Mouse (Mus musculus): ENCODE results near the gene Wasl. TPM values are rescaled to one million over a fixed set of nuclear protein-coding genes. Genes with fewer than 3 reads are reported as not detected.

The Wasl gene
- polyA plus RNA-seq, 1 experiment = 30.6 TPM

DNA sequence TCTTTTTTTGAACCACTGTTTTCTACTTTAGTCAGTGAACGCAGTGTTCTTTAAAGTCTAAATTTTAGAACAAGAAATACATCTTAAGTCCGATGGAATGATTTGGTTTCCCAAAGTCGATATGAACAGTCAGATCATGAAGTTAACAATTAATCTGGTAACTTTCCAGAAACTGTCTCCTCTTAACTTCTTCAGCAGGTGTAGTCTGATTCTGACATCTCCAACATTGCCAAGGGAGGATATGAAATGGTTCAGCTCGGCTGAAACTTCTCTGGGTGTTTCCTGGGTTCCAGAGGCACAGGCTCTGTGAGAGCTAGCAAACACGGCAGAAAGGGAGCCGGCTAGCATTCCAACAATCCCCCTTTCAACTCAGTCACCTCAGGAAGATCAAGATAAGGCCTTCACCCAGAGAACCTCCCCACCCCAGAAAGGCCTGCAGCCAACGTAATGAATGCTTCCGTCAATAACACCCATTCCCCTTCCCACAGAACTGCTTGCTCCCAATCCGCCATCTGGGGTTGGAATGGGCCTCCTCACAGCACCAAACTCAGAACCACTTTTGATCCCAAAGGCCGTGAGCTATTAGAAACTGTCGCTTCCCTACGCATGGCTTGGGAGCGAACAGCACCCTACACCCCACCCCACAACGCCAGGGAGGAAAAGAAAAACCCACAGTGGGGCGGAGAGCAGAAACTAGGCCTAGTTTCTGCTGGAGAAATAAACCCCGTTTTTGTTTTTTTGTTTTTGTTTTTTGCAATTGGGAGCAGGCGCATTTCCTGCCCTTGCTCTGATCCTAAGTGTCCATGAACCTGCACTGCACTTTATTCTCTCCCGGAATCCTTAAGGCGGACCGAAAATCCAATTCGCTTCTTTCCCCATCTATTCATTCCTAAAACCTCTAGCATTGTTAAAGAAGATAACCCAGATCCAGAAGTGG, 1.3 kb downstream of the Wasl start:
- peak; percentile 41 for DNase-seq (ENCODE audit: low read depth)
- TF ChIP-seq CTCF (IDR thresholded peaks at IDR 0.05; ENCODE audit: borderline replicate concordance, extremely low read depth, insufficient read depth, insufficient read length) (no peak), POLR2A (IDR thresholded peaks at IDR 0.05; ENCODE audit: borderline replicate concordance, extremely low read depth, insufficient read depth, insufficient read length, poor library complexity, severe bottlenecking) (no peak)

- no peak for TF ChIP-seq POLR2A (IDR thresholded peaks at IDR 0.05; ENCODE audit: borderline replicate concordance, extremely low read depth, insufficient read depth, insufficient read length, poor library complexity, severe bottlenecking)
- TF ChIP-seq CTCF (IDR thresholded peaks at IDR 0.05; ENCODE audit: borderline replicate concordance, extremely low read depth, insufficient read depth, insufficient read length) = no peak
- no peak for DNase-seq (ENCODE audit: low read depth)
These were observed 2.3 kb downstream of the Wasl start for GRCm38 (mm10) chr6:24662483-24662882.

DNA sequence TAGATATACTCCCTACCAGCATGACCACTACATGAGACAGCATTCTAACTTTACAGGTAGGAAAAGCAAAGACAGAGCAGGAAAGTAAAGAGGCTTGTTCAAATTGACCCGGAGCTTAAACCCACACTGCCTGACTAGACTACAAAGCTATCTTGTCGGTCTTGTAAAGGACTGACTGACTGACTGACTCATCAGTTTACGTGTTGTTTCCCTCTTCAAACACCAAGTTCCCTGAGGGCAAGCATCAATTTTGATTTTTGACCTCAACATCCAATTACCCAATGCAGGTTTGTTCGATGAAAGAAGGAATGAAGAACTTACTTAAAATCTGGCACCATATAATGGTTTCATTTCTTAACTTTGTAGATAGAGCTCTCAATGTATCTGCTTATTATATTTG, 2.9 kb downstream of the Wasl start:
- TF ChIP-seq CTCF (IDR thresholded peaks at IDR 0.05; ENCODE audit: borderline replicate concordance, extremely low read depth, insufficient read depth, insufficient read length) (no peak), POLR2A (IDR thresholded peaks at IDR 0.05; ENCODE audit: borderline replicate concordance, extremely low read depth, insufficient read depth, insufficient read length, poor library complexity, severe bottlenecking) (no peak)
- no peak for DNase-seq (ENCODE audit: low read depth)

DNA sequence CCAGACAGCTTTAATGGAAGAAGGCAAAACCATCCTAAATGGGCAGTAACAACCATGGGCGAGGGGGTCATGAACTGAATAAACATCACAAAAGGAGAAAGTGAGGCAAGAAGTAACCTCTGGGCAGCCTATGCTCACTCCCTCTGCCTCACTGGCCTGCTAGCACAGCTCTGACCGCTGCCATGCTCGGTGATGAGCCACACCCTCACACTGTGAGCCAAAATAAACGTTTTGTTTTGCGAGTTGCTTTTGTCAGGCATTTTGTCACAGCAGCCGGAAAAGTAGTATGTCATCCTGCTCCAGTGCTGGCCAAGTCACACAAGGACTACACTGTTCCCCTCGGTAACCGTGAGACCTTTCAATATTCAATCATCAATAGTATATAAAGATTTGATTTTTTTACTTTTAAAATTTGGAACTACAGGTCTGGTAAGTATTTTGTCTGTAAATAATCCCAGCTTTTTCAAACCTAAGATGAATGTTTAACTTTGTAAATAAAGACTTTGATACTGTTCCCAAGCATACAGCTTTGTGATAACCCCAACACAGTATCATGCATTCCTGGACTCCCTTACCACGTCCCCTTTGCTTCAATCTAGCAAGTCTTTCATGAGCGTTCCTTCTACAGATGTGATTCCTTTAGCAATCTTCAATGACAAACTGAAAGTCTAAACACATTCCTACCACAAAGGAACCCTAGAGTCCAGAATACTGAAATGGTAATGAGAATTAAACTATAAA, 7.0 kb downstream of the Wasl start:
- no peak for DNase-seq (ENCODE audit: low read depth)
- TF ChIP-seq POLR2A (IDR thresholded peaks at IDR 0.05; ENCODE audit: borderline replicate concordance, extremely low read depth, insufficient read depth, insufficient read length, poor library complexity, severe bottlenecking) (no peak), CTCF (IDR thresholded peaks at IDR 0.05; ENCODE audit: borderline replicate concordance, extremely low read depth, insufficient read depth, insufficient read length) (no peak)

DNA sequence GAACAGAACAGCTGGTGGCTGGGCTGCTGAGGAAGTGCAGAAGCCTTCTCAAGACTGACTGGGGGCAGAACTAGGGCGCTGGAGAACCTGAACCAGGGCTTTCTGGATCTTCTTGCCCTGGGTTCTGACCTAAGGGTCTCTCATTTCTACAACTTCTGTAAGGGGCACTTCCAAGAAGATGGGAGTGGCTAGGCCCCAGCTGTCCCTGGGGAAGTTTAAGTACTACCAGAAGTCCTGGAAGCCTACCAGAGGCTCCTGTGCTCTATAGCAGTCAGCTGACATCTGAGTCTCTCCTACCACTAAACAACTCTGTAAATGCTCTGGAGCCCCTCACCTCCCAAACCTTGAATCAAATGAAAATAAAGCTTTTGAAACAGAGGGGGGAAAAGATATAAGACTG, 8.7 kb downstream of the Wasl start:
- no peak for TF ChIP-seq POLR2A (IDR thresholded peaks at IDR 0.05; ENCODE audit: borderline replicate concordance, extremely low read depth, insufficient read depth, insufficient read length, poor library complexity, severe bottlenecking)
- no peak for TF ChIP-seq CTCF (IDR thresholded peaks at IDR 0.05; ENCODE audit: borderline replicate concordance, extremely low read depth, insufficient read depth, insufficient read length)
- no peak for DNase-seq (ENCODE audit: low read depth)

- TF ChIP-seq CTCF (IDR thresholded peaks at IDR 0.05; ENCODE audit: borderline replicate concordance, extremely low read depth, insufficient read depth, insufficient read length) (no peak), POLR2A (IDR thresholded peaks at IDR 0.05; ENCODE audit: borderline replicate concordance, extremely low read depth, insufficient read depth, insufficient read length, poor library complexity, severe bottlenecking) (no peak)
- DNase-seq (ENCODE audit: low read depth) = no peak
These were observed 13.3 kb downstream of the Wasl start for GRCm38 (mm10) chr6:24651538-24651937.

- no peak for DNase-seq (ENCODE audit: low read depth)
- TF ChIP-seq CTCF (IDR thresholded peaks at IDR 0.05; ENCODE audit: borderline replicate concordance, extremely low read depth, insufficient read depth, insufficient read length) (no peak), POLR2A (IDR thresholded peaks at IDR 0.05; ENCODE audit: borderline replicate concordance, extremely low read depth, insufficient read depth, insufficient read length, poor library complexity, severe bottlenecking) (no peak)
These were observed 14.1 kb downstream of the Wasl start for GRCm38 (mm10) chr6:24650719-24651118.

DNA sequence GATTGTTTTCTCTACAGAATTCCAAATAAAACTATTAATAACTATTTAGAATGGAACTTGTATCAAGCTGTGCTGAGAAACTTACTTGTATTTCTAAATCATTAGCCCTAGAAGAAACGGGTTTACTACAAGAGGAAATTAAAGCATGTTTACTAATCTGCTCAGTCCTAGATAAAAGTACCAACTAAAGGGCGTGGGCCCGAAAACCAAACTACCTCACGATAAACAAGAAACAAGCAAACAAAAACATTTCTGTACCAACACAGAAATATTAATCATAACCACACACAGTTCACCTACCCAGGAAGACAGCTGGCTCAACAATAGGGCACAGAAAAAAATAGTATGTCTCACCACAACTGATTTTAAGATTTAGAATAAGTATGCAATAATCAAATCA, 16.4 kb downstream of the Wasl start:
- no peak for DNase-seq (ENCODE audit: low read depth)

DNA sequence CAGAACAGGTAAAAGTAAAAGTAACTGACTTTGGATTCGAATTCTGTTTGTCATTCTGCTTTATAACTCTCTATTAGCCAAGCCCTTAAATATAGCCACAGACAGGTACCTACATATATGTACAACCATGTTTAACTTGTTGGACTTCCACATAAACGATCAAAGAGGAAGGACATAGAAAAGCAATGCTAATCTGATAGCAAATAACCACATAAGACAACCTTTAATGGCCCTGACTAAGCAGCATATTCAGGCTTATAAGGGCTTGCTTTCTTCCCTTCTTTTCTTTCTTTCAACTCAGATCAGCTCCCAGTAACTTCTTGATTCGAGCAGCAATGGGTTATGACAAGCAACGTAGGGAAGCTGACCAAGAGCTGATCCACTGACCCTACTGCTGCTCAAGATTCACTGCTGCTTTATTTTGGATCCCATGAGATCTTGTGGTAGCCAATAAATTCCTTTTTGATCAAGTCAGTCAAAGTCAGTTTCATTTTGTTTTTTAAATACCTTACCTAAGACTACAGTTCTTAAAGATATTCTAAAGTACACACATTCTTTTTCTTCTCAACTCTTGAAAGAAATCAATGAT, 17.6 kb downstream of the Wasl start:
- TF ChIP-seq CTCF (IDR thresholded peaks at IDR 0.05; ENCODE audit: borderline replicate concordance, extremely low read depth, insufficient read depth, insufficient read length) = no peak
- no peak for TF ChIP-seq POLR2A (IDR thresholded peaks at IDR 0.05; ENCODE audit: borderline replicate concordance, extremely low read depth, insufficient read depth, insufficient read length, poor library complexity, severe bottlenecking)
- no peak for DNase-seq (ENCODE audit: low read depth)

More for the DNA sequence above, 16.4 kb downstream of the Wasl start:
- TF ChIP-seq POLR2A (IDR thresholded peaks at IDR 0.05; ENCODE audit: borderline replicate concordance, extremely low read depth, insufficient read depth, insufficient read length, poor library complexity, severe bottlenecking) (no peak), CTCF (IDR thresholded peaks at IDR 0.05; ENCODE audit: borderline replicate concordance, extremely low read depth, insufficient read depth, insufficient read length) (no peak)

- DNase-seq (ENCODE audit: low read depth) = no peak
- TF ChIP-seq POLR2A (IDR thresholded peaks at IDR 0.05; ENCODE audit: borderline replicate concordance, extremely low read depth, insufficient read depth, insufficient read length, poor library complexity, severe bottlenecking) = no peak
- no peak for TF ChIP-seq CTCF (IDR thresholded peaks at IDR 0.05; ENCODE audit: borderline replicate concordance, extremely low read depth, insufficient read depth, insufficient read length)
These were observed 19.3 kb downstream of the Wasl start for GRCm38 (mm10) chr6:24645346-24646053.

- DNase-seq (ENCODE audit: low read depth) = no peak
- TF ChIP-seq POLR2A (IDR thresholded peaks at IDR 0.05; ENCODE audit: borderline replicate concordance, extremely low read depth, insufficient read depth, insufficient read length, poor library complexity, severe bottlenecking) (no peak), CTCF (IDR thresholded peaks at IDR 0.05; ENCODE audit: borderline replicate concordance, extremely low read depth, insufficient read depth, insufficient read length) (no peak)
These were observed 21.8 kb downstream of the Wasl start for GRCm38 (mm10) chr6:24642960-24643359.
